Mouse (Mus musculus) left cerebral cortex, postnatal 4 days (tissue): ENCODE results near the gene Zdhhc11. TPM values are rescaled to one million over a fixed set of nuclear protein-coding genes. Genes with fewer than 3 reads are reported as not detected.
"Not testable (repeated sequence)": the region's sequence is repeated elsewhere in the genome, so short reads cannot be mapped to it uniquely, and the experiment has no call there.

ENCODE experiments used
- DNase-seq: peaks from one replicate; pipeline ENCODE4 v3.0.0-alpha.2; 2022
- intact Hi-C: fragments of 180-260 bp; cut with DNase I; formaldehyde crosslinking; loops from one replicate; pipeline ENCODE4 v1.15.1; 2025
- total RNA-seq, 2 experiments: library from RNA; stranded (reverse); gene quantifications; 2 replicates each; pipeline ENCODE4 v1.2.3; 2021

The Zdhhc11 gene
- total RNA-seq, 2 experiments from 2014 or later: not detected

DNA sequence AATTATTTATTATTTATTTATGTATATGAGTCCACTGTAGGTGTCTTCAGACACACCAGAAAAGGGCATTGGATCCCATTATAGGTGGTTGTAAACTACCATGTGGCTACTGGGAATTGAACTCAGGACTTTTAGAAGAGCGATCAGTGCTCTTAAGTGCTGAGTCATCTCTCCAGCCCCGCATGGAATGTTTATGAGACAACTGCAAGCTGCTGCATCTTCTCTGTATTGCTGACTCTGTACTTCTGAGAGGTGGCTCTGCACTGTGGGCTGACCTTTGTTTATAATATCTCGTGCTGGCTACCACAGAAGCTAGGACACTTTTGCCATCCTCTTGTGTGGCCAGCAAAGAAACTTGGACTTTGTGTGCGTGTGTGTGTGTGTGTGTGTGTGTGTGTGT is 37.8 kb downstream of the Zdhhc11 start:
- DNase-seq: no peak
- intact Hi-C loops: no loop called here

DNA sequence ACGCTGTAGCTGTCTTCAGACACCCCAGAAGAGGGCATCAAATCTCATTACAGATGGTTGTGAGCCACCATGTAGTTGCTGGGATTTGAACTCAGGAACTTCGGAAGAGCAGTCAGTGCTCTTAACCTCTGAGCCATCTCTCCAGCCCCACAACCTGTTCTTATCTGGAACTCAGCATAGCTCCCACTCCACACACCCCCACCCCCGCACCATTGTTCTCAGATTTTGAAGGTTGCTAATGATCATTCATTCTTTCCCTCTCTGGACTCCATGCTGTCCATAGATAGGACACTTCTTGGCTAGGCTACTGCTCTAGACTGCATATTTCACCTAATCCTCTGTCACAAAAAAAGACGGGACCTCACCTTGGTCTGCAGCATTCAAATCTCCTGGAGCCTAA is 43.2 kb downstream of the Zdhhc11 start:
- intact Hi-C loops, DNase-seq: not testable (repeated sequence)

DNA sequence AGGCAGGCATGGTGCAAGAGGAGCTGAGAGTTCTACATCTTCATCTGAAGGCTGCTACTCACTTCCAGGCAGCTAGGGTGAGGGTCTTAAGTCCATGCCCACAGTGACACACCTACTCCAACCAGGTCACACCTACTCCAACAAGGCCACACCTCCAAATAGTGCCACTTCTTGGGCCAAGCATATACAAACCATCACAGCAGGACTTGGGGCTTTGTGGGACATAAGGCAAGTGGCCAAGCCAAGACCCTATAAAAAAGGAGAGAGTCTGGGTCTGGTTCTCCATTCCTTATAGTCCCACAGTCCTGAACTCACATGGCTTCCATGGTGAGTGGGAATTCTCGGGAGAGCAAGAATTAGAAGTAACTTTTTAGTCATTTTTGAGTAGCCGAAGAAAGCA is 44.6 kb downstream of the Zdhhc11 start:
- intact Hi-C loops, DNase-seq: not testable (repeated sequence)

DNA sequence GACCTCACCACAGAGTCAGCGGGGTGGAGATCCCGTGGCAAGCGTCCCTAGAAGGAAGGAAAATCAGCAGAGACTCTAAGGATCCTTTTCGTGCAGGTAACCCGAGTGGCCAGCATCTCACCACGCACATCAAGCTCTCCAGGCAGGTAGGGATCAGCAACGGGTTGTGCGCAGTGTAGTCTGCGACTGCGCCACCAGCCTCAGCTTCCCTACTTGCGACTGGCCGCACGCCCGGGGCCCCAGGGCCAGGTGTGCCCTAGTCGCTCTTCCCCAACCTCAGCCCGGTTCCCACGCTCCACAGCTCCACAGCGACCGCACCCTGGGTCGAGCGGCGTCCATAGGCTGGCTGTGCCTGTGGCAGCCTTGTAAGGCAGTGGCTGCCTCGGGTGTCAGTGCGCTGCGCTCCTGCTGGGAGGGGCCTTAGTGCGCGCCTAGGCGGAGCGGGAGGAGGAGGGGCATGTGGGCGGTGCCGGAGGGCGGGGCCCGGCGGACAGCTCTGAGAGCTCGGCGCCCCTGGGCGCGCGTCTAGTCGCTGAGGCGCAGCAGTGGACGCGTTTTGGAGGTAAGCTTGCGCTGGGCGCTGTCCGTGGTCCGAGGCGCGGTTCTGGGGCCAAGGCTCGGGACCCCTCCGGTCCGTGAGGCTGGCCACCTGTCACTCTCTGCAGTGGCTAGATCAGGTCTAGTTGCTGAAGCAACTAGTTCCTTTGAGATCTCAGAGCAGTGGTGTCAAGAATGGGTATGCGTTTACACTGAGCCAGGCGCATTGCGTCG is 45.5 kb downstream of the Zdhhc11 start, which contains the start of gene Tppp:
TSS of gene Tppp (plus strand) at position 460 of the 771 bp plus-strand sequence.
- intact Hi-C loops: no loop called here

DNA sequence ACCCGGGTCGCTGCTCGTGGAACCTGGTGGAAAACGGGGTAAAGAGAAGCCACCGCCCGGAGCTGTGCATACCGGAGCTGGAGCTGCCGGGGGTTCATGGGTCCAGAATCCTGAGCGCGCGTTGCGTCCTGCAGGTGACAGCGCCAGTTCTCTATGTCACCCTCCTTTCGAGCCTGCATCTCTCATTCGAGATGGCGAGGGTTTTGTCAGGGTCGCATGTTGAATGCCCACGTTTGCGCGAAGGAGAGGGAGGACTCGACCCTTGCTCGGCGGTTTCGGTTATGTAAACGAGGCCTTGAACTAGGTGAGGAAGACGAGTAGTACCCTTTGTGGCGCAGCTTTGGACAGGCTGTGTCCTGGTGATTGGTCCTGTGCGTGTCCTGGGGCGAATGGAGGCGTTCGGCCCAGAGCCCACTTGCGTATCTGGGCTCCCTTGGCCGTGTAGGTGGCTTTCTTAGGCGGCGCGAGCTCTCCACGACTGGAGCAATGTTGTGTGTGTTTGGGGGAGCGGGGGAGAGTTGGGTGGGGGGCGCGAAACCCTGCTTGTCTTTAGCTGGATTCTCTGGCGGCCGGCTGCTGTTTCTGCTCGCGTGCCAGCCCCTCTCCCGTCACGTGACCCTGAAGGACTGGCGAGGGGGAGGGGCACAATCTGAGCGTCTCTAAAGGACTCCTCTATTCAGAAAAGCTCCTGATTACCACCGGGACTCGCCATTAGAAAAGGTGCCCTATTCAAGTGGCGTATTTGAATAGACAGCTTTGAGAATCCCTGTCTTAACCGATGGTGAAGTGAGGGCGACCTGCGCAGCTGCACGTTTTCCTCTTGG is 46.4 kb downstream of the Zdhhc11 start:
- DNase-seq: peak; percentile 86
- intact Hi-C loops: no loop called here

More for the DNA sequence above, 45.5 kb downstream of the Zdhhc11 start, which contains the start of gene Tppp:
- DNase-seq: peak; percentile 83

DNA sequence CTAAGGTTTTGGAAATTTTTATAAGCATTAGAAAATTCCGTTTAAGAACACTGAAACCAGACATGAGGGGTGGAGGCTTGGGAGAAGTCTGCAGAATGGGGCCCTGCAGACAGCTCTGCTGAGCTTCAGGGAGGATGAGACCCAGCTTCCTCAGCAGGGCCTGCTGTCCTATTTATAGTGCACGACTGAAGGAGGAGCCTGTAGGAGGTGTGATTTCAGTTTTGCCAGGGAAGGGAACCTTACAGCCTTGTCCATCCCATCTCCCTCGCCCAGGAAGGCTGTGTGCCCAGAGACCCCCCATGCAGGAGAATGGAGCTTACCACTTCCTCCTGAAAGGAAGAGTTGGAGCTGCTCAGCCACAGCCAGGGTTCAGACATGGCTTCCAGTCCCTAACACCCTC is 47.0 kb downstream of the Zdhhc11 start:
- intact Hi-C loops: no loop called here
- DNase-seq: peak; percentile 10

DNA sequence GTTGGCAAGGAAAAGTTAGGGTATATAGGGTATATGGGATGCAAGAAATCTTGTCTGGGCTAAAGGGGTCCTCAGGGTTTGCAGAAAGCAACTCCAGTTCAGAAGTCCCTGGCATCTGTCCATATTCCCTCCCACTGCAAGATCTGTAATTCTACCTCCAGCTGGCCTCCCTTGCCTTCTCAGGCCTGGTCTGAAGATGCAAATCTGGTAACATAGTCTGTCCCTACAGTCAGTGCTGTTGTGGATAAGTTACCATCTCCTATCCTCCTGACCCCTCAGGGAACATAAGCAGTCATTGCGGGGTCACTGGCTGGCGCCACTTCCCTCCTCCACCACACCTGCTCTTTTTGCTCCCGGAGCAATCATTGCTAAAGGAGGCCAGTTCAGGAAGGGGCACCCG is 52.3 kb downstream of the Zdhhc11 start:
- DNase-seq: peak; percentile 12

DNA sequence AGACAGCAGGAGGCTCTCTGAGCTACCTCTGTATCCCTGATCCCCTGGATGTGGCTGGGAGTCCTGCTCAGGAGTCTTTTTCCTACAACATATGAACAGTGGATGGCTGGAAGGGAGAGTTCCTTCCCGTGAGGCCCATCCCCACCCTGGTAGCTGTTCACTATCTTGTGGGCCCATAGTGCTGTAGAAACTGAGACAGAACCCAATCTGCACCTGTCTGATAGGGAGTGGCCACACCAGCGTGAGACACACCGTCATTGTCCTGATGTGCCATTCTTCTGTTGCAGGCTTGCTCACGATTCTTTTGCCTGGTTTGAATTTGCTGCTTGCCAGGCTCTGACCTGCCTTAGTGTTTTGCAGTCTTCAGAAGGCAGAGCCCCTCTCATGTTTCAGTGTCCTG is 53.8 kb downstream of the Zdhhc11 start:
- intact Hi-C loops: no loop called here
- no peak for DNase-seq

More for the DNA sequence above, 52.3 kb downstream of the Zdhhc11 start:
- intact Hi-C loops: no loop called here

DNA sequence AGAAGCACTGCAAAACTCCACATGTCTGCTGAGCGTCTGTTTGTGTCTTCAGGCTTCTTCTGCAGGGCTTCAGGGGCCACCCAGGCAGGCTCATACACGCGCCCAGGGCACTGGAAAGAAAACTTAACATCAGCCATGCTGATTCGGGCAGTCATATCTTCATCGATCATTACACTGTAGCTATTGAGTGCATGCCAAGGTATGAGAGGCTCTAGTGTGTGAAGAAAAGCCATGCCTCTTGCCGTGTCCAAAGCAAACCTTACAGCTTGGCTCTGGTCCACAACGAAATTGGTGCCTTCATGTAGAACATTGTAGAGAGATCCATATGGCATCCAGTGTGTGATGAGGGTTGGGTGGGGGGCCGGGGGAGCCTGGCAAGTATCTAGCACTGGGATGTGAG is 55.4 kb downstream of the Zdhhc11 start:
- DNase-seq, intact Hi-C loops: not testable (repeated sequence)

DNA sequence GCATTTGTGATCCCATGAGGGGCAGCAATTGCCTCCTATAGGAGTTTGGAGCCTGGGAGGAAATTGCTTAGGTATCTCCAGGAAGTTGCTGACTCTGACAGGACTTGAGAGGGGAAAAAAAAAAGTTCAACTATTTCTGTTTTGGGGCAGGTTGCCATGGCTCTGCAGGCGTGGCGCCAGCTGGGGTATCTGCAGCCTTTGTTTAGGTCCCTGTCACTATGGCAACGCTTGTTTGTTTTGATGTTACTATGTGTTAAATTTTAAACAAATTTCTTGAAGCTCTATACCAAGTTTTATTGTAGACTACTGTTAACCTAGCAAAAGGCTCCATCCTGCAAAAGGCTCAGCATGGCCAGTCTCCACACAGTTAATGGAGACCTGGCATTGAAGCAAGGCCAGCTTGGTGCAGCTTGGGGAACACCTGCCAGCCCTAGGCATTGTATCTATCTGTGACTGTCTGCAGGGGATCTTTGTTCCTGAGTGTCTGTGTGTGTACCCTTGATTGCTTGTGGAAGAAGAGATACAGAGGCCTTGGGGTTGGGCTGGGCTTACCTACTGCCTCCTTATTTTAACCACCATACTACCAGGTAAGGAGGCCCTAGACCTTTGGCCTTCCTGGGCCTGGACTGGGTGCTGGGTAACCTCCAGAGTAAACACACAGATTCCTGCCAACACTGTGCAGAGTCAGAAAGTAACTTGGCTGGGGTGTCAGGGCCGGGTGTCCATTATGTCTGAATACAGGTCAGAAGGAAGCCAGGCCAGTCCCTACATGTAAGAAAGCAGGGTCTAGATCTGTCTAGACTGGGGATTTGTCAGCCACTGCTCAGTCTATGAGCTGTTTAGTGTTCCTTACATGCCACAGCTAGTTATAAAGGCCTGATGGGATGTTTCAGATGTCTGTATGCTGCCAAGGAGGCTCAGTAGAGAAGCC is 61.8 kb downstream of the Zdhhc11 start:
- intact Hi-C loops: loop anchor here (10.0 kb wide), 1 partner anchor 51 kb away; no protein-coding TSS in a partner anchor
- peak; percentile 36 for DNase-seq

DNA sequence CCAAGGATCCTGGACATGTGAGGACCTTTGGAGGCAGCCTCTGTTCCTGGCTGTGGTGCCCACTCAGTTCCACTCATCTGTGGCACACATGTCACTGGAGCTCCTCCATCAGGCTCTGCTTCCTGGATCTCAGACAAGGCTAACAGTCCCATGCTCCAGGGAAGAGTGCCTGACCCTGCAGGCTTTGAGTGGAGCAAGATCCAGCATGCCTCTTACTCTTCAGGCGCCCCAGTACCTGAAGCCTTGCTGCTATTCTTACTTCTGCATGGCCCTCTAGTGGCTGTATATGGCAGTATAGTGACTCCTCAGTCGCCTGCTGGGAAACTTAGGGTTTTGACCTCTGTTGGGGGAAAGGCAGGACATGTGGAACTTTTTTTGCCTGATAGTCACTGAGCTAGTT is 62.6 kb downstream of the Zdhhc11 start:
- peak; percentile 22 for DNase-seq
- intact Hi-C loops: loop anchor here (10.0 kb wide), 1 partner anchor 51 kb away; no protein-coding TSS in a partner anchor

DNA sequence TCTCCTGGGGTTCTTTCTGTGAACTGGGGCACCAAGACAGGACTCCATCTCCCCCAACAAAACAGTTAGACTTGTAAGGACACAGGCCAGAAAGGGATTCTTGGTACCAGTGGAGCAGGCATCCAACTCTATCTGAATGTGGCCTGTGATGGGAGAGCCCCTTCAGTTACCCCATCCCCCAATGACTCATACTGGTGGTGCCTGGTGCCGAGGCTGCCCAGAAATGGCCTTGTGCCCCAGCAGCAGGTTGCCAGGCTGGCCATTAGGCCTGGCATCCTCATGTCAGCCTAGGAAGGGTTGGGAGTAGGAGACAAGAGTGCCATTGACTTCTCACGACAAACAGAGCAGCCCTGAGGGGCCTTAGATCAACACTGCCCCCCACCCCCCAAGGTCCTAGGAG is 64.5 kb downstream of the Zdhhc11 start:
- intact Hi-C loops: loop anchor here (10.0 kb wide), 1 partner anchor 53 kb away; no protein-coding TSS in a partner anchor
- DNase-seq: no peak

DNA sequence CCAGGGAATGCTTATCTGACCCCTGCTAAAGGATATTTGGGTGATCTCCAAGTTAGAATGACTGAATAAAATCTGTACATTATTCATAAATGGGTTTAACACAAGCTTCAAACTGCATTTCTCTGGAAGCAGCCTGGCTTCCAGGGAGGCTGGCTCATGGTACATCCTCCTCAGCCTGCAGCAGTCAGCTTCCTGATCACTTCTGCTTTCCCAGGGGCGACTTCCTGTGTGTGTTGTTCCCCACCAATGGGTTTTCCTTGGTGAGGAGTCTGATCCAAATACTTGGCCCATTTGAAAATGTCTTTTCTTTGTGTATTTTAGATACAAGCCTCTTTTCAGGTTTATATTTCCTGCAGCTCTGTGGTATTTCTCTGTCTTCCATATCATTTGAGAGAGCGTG is 65.4 kb downstream of the Zdhhc11 start:
- DNase-seq: no peak
- intact Hi-C loops: loop anchor here (10.0 kb wide), 1 partner anchor 54 kb away; no protein-coding TSS in a partner anchor

DNA sequence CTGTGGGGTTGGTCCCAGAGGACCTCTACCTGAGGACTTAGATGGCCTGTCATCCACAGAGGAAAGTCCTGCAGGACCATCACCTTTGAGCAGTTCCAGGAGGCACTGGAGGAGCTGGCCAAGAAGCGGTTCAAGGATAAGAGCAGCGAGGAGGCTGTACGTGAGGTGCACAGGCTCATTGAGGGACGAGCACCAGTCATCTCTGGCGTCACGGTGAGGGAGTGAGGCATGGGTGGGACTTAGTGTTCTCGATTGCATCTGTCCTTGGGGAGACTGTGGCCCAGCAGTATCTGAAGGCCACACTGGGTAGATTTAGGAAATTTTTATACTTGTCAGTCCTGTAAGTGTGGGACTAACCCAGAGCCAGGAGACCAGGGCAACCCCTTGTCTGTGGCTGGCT is 67.0 kb downstream of the Zdhhc11 start:
- intact Hi-C loops: no loop called here
- no peak for DNase-seq

DNA sequence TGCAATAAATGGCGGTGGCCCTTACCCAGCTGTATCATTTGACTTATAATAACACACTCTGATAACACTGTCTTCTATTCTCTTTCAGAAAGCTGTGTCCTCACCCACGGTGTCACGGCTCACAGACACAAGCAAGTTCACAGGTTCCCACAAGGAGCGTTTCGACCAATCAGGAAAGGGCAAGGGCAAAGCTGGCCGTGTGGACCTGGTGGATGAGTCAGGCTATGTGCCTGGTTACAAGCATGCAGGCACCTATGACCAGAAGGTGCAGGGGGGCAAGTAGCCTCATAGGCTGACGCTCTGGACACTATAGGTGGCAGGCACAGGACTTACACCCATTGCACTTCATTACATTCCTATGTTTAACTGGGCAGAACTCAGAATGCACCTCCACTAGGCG is 67.5 kb downstream of the Zdhhc11 start:
- no peak for DNase-seq
- intact Hi-C loops: no loop called here

DNA sequence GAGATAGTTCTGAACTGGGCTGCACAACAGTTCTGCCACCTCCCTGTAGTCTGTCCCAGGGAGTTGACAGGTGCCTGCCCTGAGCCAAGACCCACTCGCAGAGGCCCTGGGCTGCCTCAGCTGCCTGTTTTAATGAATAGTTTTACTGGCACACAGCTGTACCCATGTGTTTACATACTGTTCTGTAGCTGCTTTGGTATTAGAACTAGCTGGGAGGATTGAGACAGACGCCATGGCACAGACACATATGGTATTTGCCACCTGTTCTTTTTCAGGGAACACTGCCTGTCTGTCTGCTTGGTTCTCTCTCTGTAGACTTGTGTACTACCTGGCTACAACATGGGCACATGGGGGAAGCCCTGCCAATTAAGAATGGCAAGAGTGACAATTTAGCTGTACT is 71.1 kb downstream of the Zdhhc11 start:
- DNase-seq: no peak

DNA sequence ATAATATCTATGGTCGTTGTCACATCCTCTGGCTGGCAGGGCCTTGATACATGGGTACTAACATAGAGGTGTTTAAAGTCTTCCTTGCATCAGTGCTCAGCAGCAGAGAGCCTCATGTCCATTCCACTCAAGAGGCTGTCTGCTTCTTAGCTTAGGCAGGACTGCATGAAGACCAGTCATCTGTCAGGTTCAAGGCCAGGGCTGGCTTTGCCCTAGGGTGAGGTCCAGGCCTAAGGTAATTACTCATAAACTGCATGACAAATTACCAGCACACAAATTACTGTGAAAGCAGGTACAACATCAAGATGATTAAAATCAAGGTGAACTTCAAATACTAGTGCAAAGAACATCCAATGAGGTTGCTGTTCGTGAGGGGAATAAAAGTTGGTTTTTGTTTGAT is 72.1 kb downstream of the Zdhhc11 start:
- DNase-seq: no peak
- intact Hi-C loops: no loop called here

More for the DNA sequence above, 71.1 kb downstream of the Zdhhc11 start:
- intact Hi-C loops: no loop called here

DNA sequence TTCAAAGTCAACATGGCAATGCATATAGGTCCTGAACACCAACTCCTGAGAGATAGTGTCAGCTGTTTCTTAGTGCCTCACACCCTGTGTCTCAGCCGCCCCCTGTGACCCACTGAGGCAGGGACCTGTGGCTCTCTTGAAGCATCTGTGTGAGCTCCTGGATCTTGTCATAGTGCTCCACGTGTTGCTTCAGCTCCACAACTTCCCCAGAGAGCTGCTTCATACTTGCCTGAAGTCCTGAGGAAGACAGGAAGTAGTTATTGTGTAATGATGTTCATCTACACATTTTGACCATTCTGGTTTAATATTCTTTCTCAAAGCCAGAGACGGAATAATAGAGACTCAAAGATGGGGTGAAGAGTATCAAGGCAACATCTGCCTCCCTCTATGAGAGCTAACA is 76.3 kb downstream of the Zdhhc11 start:
- intact Hi-C loops: no loop called here
- DNase-seq: no peak
